10 mouse cellular contexts compared by ENCODE assay signal in genomic region chr5:88711618-88712224, GRCm38 (mm10). TPM values are rescaled to one million over a fixed set of nuclear protein-coding genes. Genes with fewer than 3 reads are reported as not detected.
DNase-seq lines count a peak whose midpoint lies in the region; ATAC-seq and TF ChIP-seq lines count a peak whose summit lies in the region.
"Had no signal": no experiment of that assay in that cellular context is flagged by ENCODE, and none has a peak within 500 bp of the region (broad histone marks: within the 10 kb centered on the region; RNA-seq: fewer than 3 reads in every experiment).

No protein-coding gene starts in this region.

- H3K9me3 ChIP-seq in heart, embryonic 15.5 days (replicated peaks) = no peaks in the 10 kb centered on the region
- H3K9me3 ChIP-seq in midbrain, embryonic 15.5 days = no peaks in the 10 kb centered on the region
- H3K9me3 ChIP-seq: liver, embryonic 15.5 days had no signal

- no peaks in the 10 kb centered on the region for H3K36me3 ChIP-seq in heart, adult 2 months (ENCODE audit: control insufficient read depth, insufficient read depth, low read length)
- no peaks in the 10 kb centered on the region for H3K36me3 ChIP-seq in heart, embryonic 15.5 days
- H3K36me3 ChIP-seq in midbrain, embryonic 15.5 days (replicated peaks) = no peaks in the 10 kb centered on the region
- H3K36me3 ChIP-seq: liver, embryonic 15.5 days had no signal

- peak overlapping the region; percentile 56 for H3K4me2 ChIP-seq in heart, embryonic 15.5 days
- H3K4me2 ChIP-seq in midbrain, embryonic 15.5 days = no peak overlapping the region
- H3K4me2 ChIP-seq: liver, embryonic 15.5 days had no signal

- ATAC-seq in heart, embryonic 15.5 days (replicated peaks; ENCODE audit: insufficient number of reproducible peaks, insufficient read depth, low FRiP score, low read depth) = peak; percentile 64
- peak; percentile 65 for ATAC-seq in midbrain, embryonic 15.5 days (replicated peaks)
- ATAC-seq: CD4-positive, CD25-positive, alpha-beta regulatory T cell, adult 4 months had no signal

- 0 out of 2 replicates have a peak overlapping the region, but pooled peaks have one; percentile 10 for H3K4me3 ChIP-seq in heart, adult 2 months
- peak overlapping the region; percentile 15 for H3K4me3 ChIP-seq in heart, embryonic 15.5 days
- H3K4me3 ChIP-seq in midbrain, embryonic 15.5 days = no peak overlapping the region
- no peak overlapping the region for H3K4me3 ChIP-seq in cerebellum, adult 2 months (replicated peaks; ENCODE audit: insufficient read depth, low read depth, low read length)
- H3K4me3 ChIP-seq: liver, embryonic 15.5 days had no signal

- peak in 1 of 2 experiments; percentile 17 for DNase-seq in heart, adult 2 months
- no peak for DNase-seq in heart, postnatal 25 days (ENCODE audit: low spot score)
- DNase-seq in embryo, embryonic 10 days (ENCODE audit: low spot score) = peak; percentile 49
- no peak for DNase-seq in adrenal gland, postnatal 14 days
- no peak for DNase-seq in cerebellum, adult 2 months
- DNase-seq in spleen, postnatal 4 days (ENCODE audit: low spot score in 2 of 2) = no peak

- 34% methylated on average over 10 of the region's 10 CpGs for WGBS in heart, adult 2 months
- WGBS in heart, embryonic 15.5 days = 14% methylated on average over 10 of the region's 10 CpGs
- 22% methylated on average over 10 of the region's 10 CpGs for WGBS in midbrain, embryonic 15.5 days
- WGBS in cerebellum, adult 2 months = 30% methylated on average over 10 of the region's 10 CpGs

- no peaks in the 10 kb centered on the region for H3K27me3 ChIP-seq in heart, adult 2 months (ENCODE audit: control insufficient read depth, insufficient read depth, low read length)
- H3K27me3 ChIP-seq in heart, embryonic 15.5 days = no peaks in the 10 kb centered on the region
- H3K27me3 ChIP-seq in midbrain, embryonic 15.5 days (replicated peaks) = no peaks in the 10 kb centered on the region
- H3K27me3 ChIP-seq in cerebellum, adult 2 months (ENCODE audit: control insufficient read depth, insufficient read depth, low read length) = no peaks in the 10 kb centered on the region
- H3K27me3 ChIP-seq: liver, embryonic 15.5 days had no signal

- H3K9ac ChIP-seq in heart, adult 2 months (ENCODE audit: low read depth, low read length) = no peak overlapping the region
- no peak overlapping the region for H3K9ac ChIP-seq in heart, embryonic 15.5 days
- no peak overlapping the region for H3K9ac ChIP-seq in midbrain, embryonic 15.5 days
- H3K9ac ChIP-seq: liver, embryonic 15.5 days had no signal

- peak; percentile 44; the same call in 1 of the 2 replicates for TF ChIP-seq POLR2A in heart, adult 2 months (IDR thresholded peaks at IDR 0.05; ENCODE audit: insufficient read depth, low read depth, low read length)
- no peak for TF ChIP-seq POLR2A in cerebellum, adult 2 months (IDR thresholded peaks at IDR 0.05; ENCODE audit: borderline replicate concordance, insufficient read depth, low read length)

- TF ChIP-seq EP300 in heart, adult 2 months (IDR thresholded peaks at IDR 0.05; ENCODE audit: insufficient read depth, low read depth, low read length) = no peak

- intact Hi-C loops in heart, adult 2 months (cut with DNase I) = no loop called here
- intact Hi-C loops in heart, postnatal 25 days (cut with DNase I) = no loop called here

- TF ChIP-seq CTCF in heart, adult 2 months (IDR thresholded peaks at IDR 0.05) = no peak
- TF ChIP-seq CTCF in cerebellum, adult 2 months (IDR thresholded peaks at IDR 0.05; ENCODE audit: borderline replicate concordance, insufficient read depth, low read depth, low read length) = no peak

- H3K4me1 ChIP-seq in heart, adult 2 months (ENCODE audit: control insufficient read depth, insufficient read depth, low read length) = peaks cover 2% of the 10 kb centered on the region; the same call in 1 of the 2 replicates
- H3K4me1 ChIP-seq in heart, embryonic 15.5 days (replicated peaks) = peaks cover 20% of the 10 kb centered on the region
- peaks cover 14% of the 10 kb centered on the region for H3K4me1 ChIP-seq in midbrain, embryonic 15.5 days
- H3K4me1 ChIP-seq in cerebellum, adult 2 months (ENCODE audit: control insufficient read depth, insufficient read depth, low read length) = no peaks in the 10 kb centered on the region
- H3K4me1 ChIP-seq: liver, embryonic 15.5 days had no signal

- peak overlapping the region; percentile 72 for H3K27ac ChIP-seq in heart, adult 2 months
- H3K27ac ChIP-seq in heart, embryonic 15.5 days = peak overlapping the region; percentile 96
- H3K27ac ChIP-seq in midbrain, embryonic 15.5 days = no peak overlapping the region
- no peak overlapping the region for H3K27ac ChIP-seq in cerebellum, adult 2 months (ENCODE audit: insufficient read depth, low read length)
- H3K27ac ChIP-seq: liver, embryonic 15.5 days had no signal

- H3K79me2 ChIP-seq in heart, adult 2 months (replicated peaks; ENCODE audit: control insufficient read depth, insufficient read depth, low read length) = no peaks in the 10 kb centered on the region

RNA-seq across cellular contexts. Expression of gene Mob1b, which starts 8.9 kb away (rescaled TPM):
- 10 to 100 TPM; 18.1 to 23.0 TPM for total RNA-seq in heart, adult 2 months (2021)
- 4.6 and 11.9 TPM in 2 replicates for polyA plus RNA-seq in heart, adult 2 months (2012; rRNA removed)
- total RNA-seq in heart, postnatal 25 days (2021) = 10 to 100 TPM; 28.0 to 28.3 TPM
- polyA plus RNA-seq in heart, embryonic 15.5 days (2015; fragmentation: Nextera tagmentation; extraction: Ambion mirVana) = 15.5 and 15.7 TPM in 2 replicates
- 9.5 and 9.7 TPM in 2 replicates for polyA plus RNA-seq in midbrain, embryonic 15.5 days (2015; fragmentation: Nextera tagmentation; extraction: Ambion mirVana)
- 32.4 and 36.4 TPM in 2 replicates for total RNA-seq in adrenal gland, postnatal 14 days (2021)
- polyA plus RNA-seq in cerebellum, adult 2 months (2012; rRNA removed) = 11.9 and 12.7 TPM in 2 replicates

RNA-seq across cellular contexts. Expression of gene Grsf1, which starts 35.8 kb away (rescaled TPM):
- 100 to 1,000 TPM; 187 to 211 TPM for total RNA-seq in heart, adult 2 months (2021)
- polyA plus RNA-seq in heart, adult 2 months (2012; rRNA removed) = 63.6 and 111 TPM in 2 replicates
- 100 to 1,000 TPM; 206 to 221 TPM for total RNA-seq in heart, postnatal 25 days (2021)
- polyA plus RNA-seq in heart, embryonic 15.5 days (2015; fragmentation: Nextera tagmentation; extraction: Ambion mirVana) = 67.4 and 71.0 TPM in 2 replicates
- polyA plus RNA-seq in midbrain, embryonic 15.5 days (2015; fragmentation: Nextera tagmentation; extraction: Ambion mirVana) = 57.7 and 63.6 TPM in 2 replicates
- total RNA-seq in adrenal gland, postnatal 14 days (2021) = 151 and 153 TPM in 2 replicates
- polyA plus RNA-seq in cerebellum, adult 2 months (2012; rRNA removed) = 113 and 120 TPM in 2 replicates

RNA-seq across cellular contexts. Expression of gene Dck, which starts 53.1 kb away (rescaled TPM):
- total RNA-seq in heart, adult 2 months (2021) = 1 to 10 TPM; 2.3 to 2.5 TPM
- polyA plus RNA-seq in heart, adult 2 months (2012; rRNA removed) = 1.6 and 3.0 TPM in 2 replicates
- total RNA-seq in heart, postnatal 25 days (2021) = 1 to 10 TPM; 3.2 to 3.5 TPM
- polyA plus RNA-seq in heart, embryonic 15.5 days (2015; fragmentation: Nextera tagmentation; extraction: Ambion mirVana) = 27.6 and 31.9 TPM in 2 replicates
- polyA plus RNA-seq in midbrain, embryonic 15.5 days (2015; fragmentation: Nextera tagmentation; extraction: Ambion mirVana) = 50.5 and 50.9 TPM in 2 replicates
- 8.3 and 8.5 TPM in 2 replicates for total RNA-seq in adrenal gland, postnatal 14 days (2021)
- polyA plus RNA-seq in cerebellum, adult 2 months (2012; rRNA removed) = 16.6 and 17.3 TPM in 2 replicates

Comparison
In these comparisons a context has a peak if more than half of its experiments do, and no peak if none do; other contexts are left out.
1. H3K27ac ChIP-seq: peak in heart, adult 2 months (single experiment) and heart, embryonic 15.5 days (single experiment); none in midbrain, embryonic 15.5 days (single experiment) and cerebellum, adult 2 months (single experiment).
2. H3K4me3 ChIP-seq: peak in heart, adult 2 months (single experiment) and heart, embryonic 15.5 days (single experiment); none in midbrain, embryonic 15.5 days (single experiment) and cerebellum, adult 2 months (single experiment).